Mouse (Mus musculus) c-Kit-positive CD71-positive TER-119-positive erythroid progenitor cells, embryonic 14.5 days (primary cell): Measurements from ENCODE around the gene Mtrf1.
A peak's percentile ranks its signal among the peaks of the same experiment; 100 is the strongest.
"Not testable (repeated sequence)": the region's sequence is repeated elsewhere in the genome, so short reads cannot be mapped to it uniquely, and the experiment has no call there.

ENCODE experiments used
- DNase-seq: peaks from one replicate; pipeline ENCODE4 v3.0.0-alpha.2; 2013; ENCODE audit warnings: low spot score

Gene Mtrf1

DNA sequence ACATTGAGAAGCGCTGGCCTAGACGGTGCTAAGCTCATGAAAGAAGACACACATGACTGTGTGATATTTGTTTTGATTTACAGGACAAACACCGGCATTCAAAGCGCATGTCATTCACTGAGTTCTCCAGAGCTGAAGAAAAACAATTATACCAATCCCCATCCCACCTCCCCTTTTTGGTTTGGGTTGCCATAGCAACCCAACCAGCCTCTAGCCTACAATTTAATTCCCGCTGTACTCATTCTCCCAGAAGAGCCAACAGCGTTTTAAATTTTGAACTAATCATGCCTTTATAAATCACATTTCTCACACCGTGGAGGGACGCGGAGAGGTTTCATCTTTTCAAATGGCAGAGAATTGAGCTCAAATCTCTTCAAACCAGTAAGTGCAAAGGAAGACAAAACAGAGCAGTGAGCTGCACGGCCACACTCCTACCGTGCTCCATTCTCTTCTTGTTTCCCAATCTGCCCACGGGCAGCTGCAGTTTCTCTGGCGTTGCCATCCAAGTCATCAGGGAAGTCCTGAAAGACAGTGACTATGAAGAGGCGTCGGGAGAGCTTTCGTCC lies 47.6 kb downstream of the Mtrf1 start:
- DNase-seq, result no peak

GRCm38 (mm10) chr14:79451681-79452590 lies 54.4 kb downstream of the Mtrf1 start, which contains the start of gene Kbtbd6:
Gene Kbtbd6, plus strand, starts transcription at chr14:79451835.
- peak; percentile 91 for DNase-seq

DNA sequence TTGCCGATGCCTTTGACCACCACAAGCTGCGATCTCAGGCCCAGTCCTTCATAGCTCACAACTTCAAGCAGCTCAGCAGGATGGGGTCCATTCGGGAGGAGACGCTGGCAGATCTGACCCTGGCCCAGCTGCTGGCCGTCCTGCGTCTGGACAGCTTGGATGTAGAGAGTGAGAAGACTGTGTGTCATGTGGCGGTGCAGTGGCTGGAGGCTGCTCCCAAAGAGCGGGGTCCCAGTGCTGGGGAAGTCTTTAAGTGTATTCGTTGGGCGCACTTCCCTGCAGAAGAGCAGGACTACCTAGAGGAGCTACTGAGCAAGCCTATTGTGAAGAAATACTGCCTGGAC lies 55.0 kb downstream of the Mtrf1 start:
- DNase-seq, result not testable (repeated sequence)

DNA sequence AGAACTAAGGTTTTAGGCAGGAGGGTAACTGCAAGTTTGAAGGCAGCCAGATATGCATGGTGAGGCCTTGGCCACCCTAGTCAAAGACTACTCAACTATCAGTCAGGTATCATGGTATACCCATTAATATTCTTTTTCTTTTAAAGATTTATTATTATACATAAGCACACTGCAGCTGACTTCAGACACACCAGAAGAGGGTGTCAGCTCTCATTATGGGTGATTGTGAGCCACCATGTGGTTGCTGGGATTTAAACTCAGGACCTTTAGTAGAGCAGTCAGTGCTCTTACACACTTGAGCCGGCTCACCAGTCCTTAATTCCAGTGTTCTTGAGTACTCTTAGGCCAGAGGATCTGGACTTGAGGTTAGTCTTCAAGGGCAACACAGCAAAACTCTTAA lies 62.8 kb downstream of the Mtrf1 start:
- no peak for DNase-seq

- DNase-seq, result no peak
Measured at GRCm38 (mm10) chr14:79460988-79461387, 63.4 kb downstream of the Mtrf1 start.

GRCm38 (mm10) chr14:79465623-79466022 lies 68.1 kb downstream of the Mtrf1 start:
- DNase-seq, result no peak

DNA sequence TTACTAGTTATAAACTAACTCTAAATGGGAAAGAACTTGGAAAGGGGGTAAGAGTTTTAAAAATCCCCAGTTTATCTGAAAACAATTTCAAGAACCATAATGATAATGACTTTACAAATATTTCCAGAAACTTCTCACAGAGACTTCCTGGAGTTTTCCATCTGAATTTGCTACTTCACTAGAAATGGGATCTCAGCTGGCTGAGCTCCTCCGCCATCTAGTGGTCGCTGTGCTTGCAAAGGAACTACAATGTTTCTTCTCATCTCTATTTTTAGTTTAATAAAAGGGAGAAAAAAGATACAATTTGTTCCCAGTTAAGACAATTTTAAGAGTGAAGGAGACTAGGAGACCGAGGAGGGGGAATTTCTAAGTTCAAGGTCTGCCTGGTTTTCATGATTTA lies 70.0 kb downstream of the Mtrf1 start:
- DNase-seq, result peak; percentile 45
